Mouse (Mus musculus) forebrain, embryonic 11.5 days (tissue): Measurements from ENCODE around the gene Fgfr1op. TPM values are rescaled to one million over a fixed set of nuclear protein-coding genes. Genes with fewer than 3 reads are reported as not detected.
"Not testable (repeated sequence)": the region's sequence is repeated elsewhere in the genome, so short reads cannot be mapped to it uniquely, and the experiment has no call there.

Experiments used
- ATAC-seq: fragments of 200-750 bp; cut with Nextera tagmentation; replicated peaks from 2 replicates; pipeline ENCODE4 v1.8.0; 2017; ENCODE audit warnings: moderate TSS enrichment; ENCODE audit not compliant: low FRiP score
- DNase-seq: peaks from one replicate; pipeline ENCODE4 v3.0.0-alpha.2; 2017; ENCODE audit warnings: low spot score
- H3K27ac ChIP-seq: fragments of 300-500 bp; sonication (generic); 2 replicates; pipeline ENCODE4 v1.5.1; 2014; ENCODE audit warnings: low read depth, low read length
- H3K27me3 ChIP-seq: fragments of 300-500 bp; sonication (generic); 2 replicates; pipeline ENCODE4 v1.6.1; 2014; ENCODE audit warnings: mild to moderate bottlenecking, low read length, mixed read lengths; ENCODE audit not compliant: control insufficient read depth, insufficient read depth
- H3K36me3 ChIP-seq: fragments of 300-500 bp; sonication (generic); 2 replicates; pipeline ENCODE4 v1.6.1; 2014; ENCODE audit warnings: mild to moderate bottlenecking, low read length, moderate library complexity, mixed read lengths; ENCODE audit not compliant: control insufficient read depth, insufficient read depth
- H3K4me1 ChIP-seq: fragments of 300-500 bp; sonication (generic); replicated peaks from 2 replicates; pipeline ENCODE4 v1.6.1; 2014; ENCODE audit warnings: low read length, mixed read lengths; ENCODE audit not compliant: control insufficient read depth, insufficient read depth
- H3K4me2 ChIP-seq: fragments of 300-500 bp; sonication (generic); 2 replicates; pipeline ENCODE4 v1.6.1; 2014; ENCODE audit warnings: low read depth, mild to moderate bottlenecking, low read length, moderate library complexity, mixed read lengths; ENCODE audit not compliant: severe bottlenecking
- H3K4me3 ChIP-seq: fragments of 300-500 bp; sonication (generic); 2 replicates; pipeline ENCODE4 v1.5.1; 2014; ENCODE audit warnings: low read depth, low read length
- H3K9ac ChIP-seq: fragments of 300-500 bp; sonication (generic); 2 replicates; pipeline ENCODE4 v1.6.1; 2014; ENCODE audit warnings: low read length
- H3K9me3 ChIP-seq: fragments of 300-500 bp; sonication (generic); 2 replicates; pipeline ENCODE4 v1.6.1; 2016; ENCODE audit warnings: low read length, mixed read lengths; ENCODE audit not compliant: control insufficient read depth
- WGBS: fragments of 180-500 bp; shearing (Covaris S2); extraction: QIAGEN DNeasy Blood & Tissue Kit; methylation state at CpG from one replicate; pipeline ENCODE4 v1.1.7; 2014; 5-methylcytosine and 5-hydroxymethylcytosine counted together
- polyA plus RNA-seq: library from polyadenylated mRNA; unstranded; fragments of >200 nt; fragmentation: Nextera tagmentation; extraction: Ambion mirVana; gene quantifications from 2 replicates; pipeline ENCODE4 v1.2.1, GENCODE M21; 2014

The Fgfr1op gene
- 49.9 and 55.5 TPM in 2 replicates for polyA plus RNA-seq

DNA sequence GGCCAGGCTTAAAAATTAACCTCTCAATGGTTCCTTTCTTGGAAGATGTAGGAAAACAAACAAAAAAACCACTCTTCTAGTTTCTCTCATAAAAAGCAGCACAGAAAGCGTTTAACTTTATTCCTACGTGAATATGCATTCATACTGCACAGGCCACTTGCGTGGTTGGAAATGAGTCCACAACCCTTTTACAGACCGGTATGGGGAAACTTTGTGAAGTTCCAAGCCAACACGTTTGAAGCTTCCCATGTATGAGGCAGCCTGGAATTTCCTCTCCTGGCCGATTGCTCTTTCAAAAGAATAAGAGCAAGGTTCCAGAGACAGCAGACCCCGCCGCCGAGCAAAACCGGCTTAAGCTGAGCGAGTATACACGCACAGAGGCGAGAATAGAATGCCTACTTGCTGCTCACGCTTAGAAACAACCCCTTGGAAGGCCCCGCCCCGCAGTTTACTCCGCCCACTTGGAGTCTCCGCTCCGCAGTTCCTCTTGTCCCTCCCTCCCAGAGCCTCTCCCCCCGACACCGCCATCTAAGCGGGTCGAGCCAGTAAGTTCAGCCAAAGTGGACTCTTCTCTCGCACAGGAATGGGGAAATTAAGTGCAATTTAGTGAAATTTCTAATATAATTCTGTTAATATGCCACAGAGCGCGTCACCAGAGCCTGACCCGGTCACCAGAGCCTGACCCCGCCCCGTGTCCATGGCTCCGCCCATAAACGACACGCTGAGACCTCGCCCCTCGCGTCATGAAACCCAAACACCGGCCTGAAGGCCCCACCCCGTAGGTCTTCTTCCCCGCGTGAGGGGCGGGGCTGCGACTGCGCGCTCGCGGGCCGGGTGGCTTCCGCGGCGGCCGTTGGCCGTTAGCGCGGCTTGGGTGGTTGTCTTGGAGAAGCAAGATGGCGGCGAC is at the start of gene Fgfr1op:
Fgfr1op (plus strand) TSS at position 801 of the 907 bp plus-strand sequence.
- Histone ChIP-seq H3K4me2 (peak within 1 kb of the TSS; percentile 38), H3K9ac (peak within 1 kb of the TSS; percentile 49), H3K4me3 (peak within 1 kb of the TSS; percentile 43)
- H3K36me3 ChIP-seq, H3K4me1 ChIP-seq, H3K27ac ChIP-seq, H3K27me3 ChIP-seq, H3K9me3 ChIP-seq, DNase-seq: not testable (repeated sequence)
- WGBS, result 2% methylated on average over 13 of the region's 55 CpGs
- peak; percentile 97 for ATAC-seq

DNA sequence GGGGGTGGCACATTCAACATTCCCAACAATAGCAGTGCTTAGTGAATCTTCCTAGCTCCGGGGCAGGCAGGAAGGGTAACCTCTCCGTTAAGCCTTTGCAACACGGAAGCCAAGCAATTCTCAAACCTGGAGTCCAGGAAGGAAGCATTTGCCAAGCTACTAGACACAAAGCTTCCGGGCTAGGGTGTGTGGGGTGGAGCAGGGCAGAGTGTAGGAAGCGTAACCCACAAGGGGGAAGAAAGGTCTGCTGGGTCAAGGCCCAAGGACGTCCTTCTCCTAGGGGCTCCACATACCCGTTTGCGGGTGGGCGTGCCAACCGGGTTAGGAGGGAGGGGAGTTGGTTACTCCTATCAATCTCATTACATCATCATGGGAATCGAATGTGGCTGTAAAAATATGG is 48.9 kb upstream of the Fgfr1op start:
- ATAC-seq, H3K36me3 ChIP-seq, H3K4me2 ChIP-seq, H3K4me1 ChIP-seq, DNase-seq, H3K9me3 ChIP-seq, H3K27me3 ChIP-seq, H3K27ac ChIP-seq, H3K4me3 ChIP-seq, H3K9ac ChIP-seq: not testable (repeated sequence)
- 84% methylated on average over 6 of the region's 11 CpGs for WGBS

DNA sequence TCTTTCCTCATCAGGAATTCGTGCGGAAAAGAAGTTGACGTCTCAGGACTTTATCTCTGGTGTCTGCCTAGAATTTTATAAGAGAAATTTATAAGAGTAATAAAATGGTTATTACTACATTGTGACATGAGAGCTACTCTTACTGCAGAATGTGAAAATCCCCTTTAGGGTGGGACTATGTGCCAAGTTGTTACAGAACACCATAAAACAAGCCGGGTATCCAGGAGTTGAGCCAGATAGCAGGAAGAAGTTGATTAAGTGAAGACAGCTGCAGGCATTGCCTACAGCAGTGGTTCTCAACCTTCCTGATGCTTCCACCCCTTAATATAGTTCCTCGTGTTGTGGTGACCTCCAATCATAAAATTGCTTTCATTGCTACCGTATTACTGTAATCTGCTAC is 48.4 kb upstream of the Fgfr1op start:
- H3K27ac ChIP-seq, H3K4me2 ChIP-seq, H3K9ac ChIP-seq, DNase-seq, H3K36me3 ChIP-seq, ATAC-seq, H3K27me3 ChIP-seq, H3K4me3 ChIP-seq, H3K4me1 ChIP-seq, H3K9me3 ChIP-seq: not testable (repeated sequence)
- no CpG with 5 or more reads among the region's 6 CpGs for WGBS

DNA sequence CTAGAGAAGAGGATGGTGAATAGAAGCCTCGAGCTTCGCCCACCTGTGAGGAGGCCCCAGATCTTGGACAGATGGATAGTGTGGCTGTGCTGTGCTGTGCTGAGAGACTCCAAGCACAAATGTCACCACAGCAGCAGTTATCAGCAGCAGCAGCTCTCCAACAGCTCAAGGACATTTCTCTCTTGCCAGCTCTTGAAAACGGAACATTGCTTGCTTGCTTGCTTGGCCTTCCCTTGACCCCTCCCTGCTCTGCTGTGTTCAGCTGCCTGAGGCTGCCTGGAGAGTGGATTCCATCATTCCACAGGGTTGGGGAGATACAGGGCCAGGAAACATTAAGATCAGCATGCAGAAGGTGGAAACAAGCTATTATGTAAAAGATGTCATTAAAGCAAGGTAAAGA is 42.3 kb upstream of the Fgfr1op start:
- not testable (repeated sequence) for H3K36me3 ChIP-seq, H3K9me3 ChIP-seq, DNase-seq, H3K27ac ChIP-seq, H3K4me3 ChIP-seq, H3K27me3 ChIP-seq, H3K4me2 ChIP-seq, ATAC-seq, H3K9ac ChIP-seq, H3K4me1 ChIP-seq
- WGBS, result no CpG with 5 or more reads among the region's 3 CpGs

DNA sequence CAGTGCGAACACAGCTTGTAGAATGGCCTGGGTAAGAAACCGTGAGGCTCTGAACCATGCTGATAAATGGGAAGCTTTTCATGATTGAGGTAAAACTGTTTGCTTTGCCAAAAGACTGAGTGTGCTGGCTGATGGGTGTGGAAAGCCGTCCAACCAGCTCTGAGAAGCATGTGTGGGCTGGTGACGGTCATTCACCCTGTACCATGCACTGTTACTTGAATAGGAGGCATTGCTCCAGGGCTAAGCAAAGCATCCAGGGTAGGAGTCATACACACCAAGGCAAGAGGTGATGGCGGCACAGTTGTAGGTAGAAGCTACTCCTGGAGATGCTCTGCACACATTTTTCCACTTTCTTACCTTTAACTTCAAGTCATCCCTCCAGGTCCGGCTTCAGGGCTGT is 40.7 kb upstream of the Fgfr1op start:
- not testable (repeated sequence) for H3K27me3 ChIP-seq, DNase-seq, H3K4me1 ChIP-seq, H3K4me3 ChIP-seq, H3K36me3 ChIP-seq, ATAC-seq, H3K9me3 ChIP-seq, H3K4me2 ChIP-seq, H3K9ac ChIP-seq, H3K27ac ChIP-seq
- no CpG with 5 or more reads among the region's 6 CpGs for WGBS

DNA sequence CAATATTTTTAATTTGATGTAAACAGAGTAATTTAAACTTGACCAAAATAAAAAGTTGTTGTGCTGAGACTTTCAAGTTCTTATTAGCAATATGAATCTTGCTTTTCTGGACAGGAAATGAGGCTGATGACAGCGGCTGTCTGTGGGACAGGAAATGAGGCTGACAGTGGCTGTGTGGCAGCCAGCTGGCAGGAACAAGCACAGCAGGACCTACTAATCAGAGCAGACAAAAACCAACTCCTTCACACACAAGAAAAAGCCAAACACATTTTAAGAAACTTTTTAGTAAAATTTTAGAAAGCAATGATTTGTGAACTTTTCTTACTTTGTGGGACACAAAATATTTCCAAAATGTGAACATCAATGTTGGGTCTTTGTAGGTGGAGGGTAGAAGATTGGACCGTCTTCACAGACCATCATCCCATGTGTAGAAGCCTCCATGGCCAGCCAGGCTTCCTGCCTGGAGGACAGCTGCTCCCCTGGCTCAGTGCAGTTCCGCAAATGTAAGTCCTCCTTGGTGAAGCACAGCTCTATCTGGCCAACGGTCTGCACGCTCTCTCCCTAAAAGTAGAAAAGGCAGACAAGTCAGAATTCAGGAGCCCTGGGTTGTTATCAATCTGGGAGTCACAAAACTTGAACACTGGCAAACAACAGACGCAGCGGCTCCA is 36.8 kb upstream of the Fgfr1op start:
- H3K4me1 ChIP-seq, H3K9me3 ChIP-seq, H3K36me3 ChIP-seq, H3K27me3 ChIP-seq, ATAC-seq, H3K4me2 ChIP-seq, H3K27ac ChIP-seq, DNase-seq, H3K4me3 ChIP-seq, H3K9ac ChIP-seq: not testable (repeated sequence)
- 100% methylated on average over 1 of the region's 7 CpGs for WGBS

DNA sequence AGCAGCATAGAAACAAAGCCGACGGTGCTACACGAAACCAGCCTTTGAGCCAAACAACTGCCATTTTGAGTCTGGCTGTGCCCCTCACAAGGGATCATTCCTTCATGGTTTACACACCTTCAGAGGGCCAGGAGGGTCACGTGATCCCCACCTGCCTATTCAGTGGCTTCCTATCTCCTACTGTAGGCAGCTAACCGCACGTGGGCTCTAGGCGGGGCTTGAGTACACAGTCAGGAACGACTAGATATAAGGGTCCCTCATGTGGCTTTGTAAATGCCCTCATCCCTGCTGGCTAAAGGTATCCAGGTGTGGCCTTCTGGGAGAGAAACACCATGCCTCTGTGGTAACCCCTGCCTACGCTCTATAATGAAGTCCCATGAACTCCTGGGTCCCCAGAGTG is 35.7 kb upstream of the Fgfr1op start:
- not testable (repeated sequence) for ATAC-seq, H3K36me3 ChIP-seq, H3K4me1 ChIP-seq

DNA sequence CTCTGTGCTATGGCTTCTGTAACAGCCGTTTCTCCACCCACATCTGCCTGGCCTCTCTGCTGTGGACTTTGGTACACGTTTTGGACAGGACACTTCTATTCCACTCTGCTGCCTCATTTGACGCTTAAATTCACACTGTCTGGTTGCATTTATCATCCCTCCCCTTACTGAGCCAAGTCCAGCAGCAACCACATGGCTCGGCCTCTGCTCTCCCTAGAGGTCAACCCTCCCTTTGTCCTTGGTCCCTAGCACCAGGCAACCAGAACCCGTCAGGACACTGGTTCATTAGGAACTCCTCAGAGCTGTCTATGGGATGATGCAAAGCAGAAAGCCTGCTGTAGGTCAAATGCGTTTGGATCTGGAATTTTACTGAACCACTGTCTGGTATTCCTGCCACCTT is 34.5 kb upstream of the Fgfr1op start:
- WGBS, result no CpG with 5 or more reads among the region's 6 CpGs
- H3K27me3 ChIP-seq, ATAC-seq: not testable (repeated sequence)

More for the DNA sequence above, 35.7 kb upstream of the Fgfr1op start:
- not testable (repeated sequence) for H3K9me3 ChIP-seq, DNase-seq, H3K4me3 ChIP-seq, H3K9ac ChIP-seq, H3K27ac ChIP-seq, H3K4me2 ChIP-seq, H3K27me3 ChIP-seq
- 84% methylated on average over 9 of the region's 9 CpGs for WGBS

More for the DNA sequence above, 34.5 kb upstream of the Fgfr1op start:
- H3K4me3 ChIP-seq, H3K9ac ChIP-seq, H3K4me2 ChIP-seq, DNase-seq, H3K36me3 ChIP-seq, H3K27ac ChIP-seq, H3K4me1 ChIP-seq, H3K9me3 ChIP-seq: not testable (repeated sequence)
